Mouse (Mus musculus) intestine, embryonic 15.5 days (tissue): ENCODE data around the gene Arhgef28. TPM values are rescaled to one million over a fixed set of nuclear protein-coding genes. Genes with fewer than 3 reads are reported as not detected.

Source experiments
- ATAC-seq: fragments of 200-750 bp; cut with Nextera tagmentation; 2 replicates; pipeline ENCODE4 v1.8.0; 2017; ENCODE audit warnings: moderate TSS enrichment, moderate library complexity
- H3K27ac ChIP-seq: fragments of 300-500 bp; sonication (generic); 2 replicates; pipeline ENCODE4 v1.5.1; 2015; ENCODE audit warnings: mild to moderate bottlenecking, inconsistent platforms
- H3K27me3 ChIP-seq: fragments of 300-500 bp; sonication (generic); replicated peaks from 2 replicates; pipeline ENCODE4 v1.6.1; 2015; ENCODE audit warnings: inconsistent platforms
- H3K36me3 ChIP-seq: fragments of 300-500 bp; sonication (generic); 2 replicates; pipeline ENCODE4 v1.6.1; 2015; ENCODE audit warnings: inconsistent platforms
- H3K4me1 ChIP-seq: fragments of 300-500 bp; sonication (generic); replicated peaks from 2 replicates; pipeline ENCODE4 v1.6.1; 2015; ENCODE audit warnings: inconsistent platforms
- H3K4me2 ChIP-seq: fragments of 300-500 bp; sonication (generic); replicated peaks from 2 replicates; pipeline ENCODE4 v1.6.1; 2015; ENCODE audit warnings: mild to moderate bottlenecking, inconsistent platforms
- H3K4me3 ChIP-seq: fragments of 300-500 bp; sonication (generic); replicated peaks from 2 replicates; pipeline ENCODE4 v1.5.1; 2015; ENCODE audit warnings: inconsistent platforms
- H3K9ac ChIP-seq: fragments of 300-500 bp; sonication (generic); 2 replicates; pipeline ENCODE4 v1.6.1; 2015; ENCODE audit warnings: inconsistent platforms
- H3K9me3 ChIP-seq: fragments of 300-500 bp; sonication (generic); 2 replicates; pipeline ENCODE4 v1.6.1; 2016; ENCODE audit warnings: inconsistent platforms
- WGBS: fragments of 180-500 bp; shearing (Covaris S2); methylation state at CpG from one replicate; pipeline ENCODE4 v1.1.7; 2015; 5-methylcytosine and 5-hydroxymethylcytosine counted together
- polyA plus RNA-seq: library from polyadenylated mRNA; unstranded; fragments of >200 nt; fragmentation: Nextera tagmentation; extraction: Ambion mirVana; gene quantifications from 2 replicates; pipeline ENCODE4 v1.2.1, GENCODE M21; 2015

The Arhgef28 gene
- polyA plus RNA-seq, 1 experiment from 2014 or later = 15.6 TPM

GRCm38 (mm10) chr13:98175323-98176007 is 30.8 kb downstream of the Arhgef28 start:
- Histone ChIP-seq H3K9me3 (no peaks in the 10 kb centered on the region), H3K27ac (no peak overlapping the region), H3K4me3 (no peak overlapping the region), H3K4me2 (no peak overlapping the region), H3K9ac (no peak overlapping the region), H3K36me3 (no peaks in the 10 kb centered on the region), H3K4me1 (no peaks in the 10 kb centered on the region), H3K27me3 (no peaks in the 10 kb centered on the region)
- ATAC-seq = peak; percentile 80
- 36% methylated on average over 10 of the region's 10 CpGs for WGBS

GRCm38 (mm10) chr13:98173008-98173407 is 33.2 kb downstream of the Arhgef28 start:
- H3K9me3 ChIP-seq = no peaks in the 10 kb centered on the region
- WGBS = 85% methylated on average over 6 of the region's 6 CpGs
- no peak overlapping the region for H3K27ac ChIP-seq
- no peak overlapping the region for H3K4me2 ChIP-seq
- no peaks in the 10 kb centered on the region for H3K36me3 ChIP-seq
- no peaks in the 10 kb centered on the region for H3K4me1 ChIP-seq
- H3K4me3 ChIP-seq = no peak overlapping the region
- H3K9ac ChIP-seq = no peak overlapping the region
- H3K27me3 ChIP-seq = no peaks in the 10 kb centered on the region
- no peak for ATAC-seq

- Histone ChIP-seq H3K4me1 (no peaks in the 10 kb centered on the region), H3K27me3 (no peaks in the 10 kb centered on the region), H3K27ac (no peak overlapping the region), H3K36me3 (no peaks in the 10 kb centered on the region), H3K4me2 (no peak overlapping the region), H3K9me3 (no peaks in the 10 kb centered on the region), H3K4me3 (no peak overlapping the region), H3K9ac (no peak overlapping the region)
- 60% methylated on average over 11 of the region's 11 CpGs for WGBS
- ATAC-seq = no peak
Measured at GRCm38 (mm10) chr13:98172365-98172764, 33.9 kb downstream of the Arhgef28 start.

- H3K27me3 ChIP-seq = no peaks in the 10 kb centered on the region
- no peaks in the 10 kb centered on the region for H3K9me3 ChIP-seq
- no peaks in the 10 kb centered on the region for H3K4me1 ChIP-seq
- no peak overlapping the region for H3K9ac ChIP-seq
- no peak for ATAC-seq
- no peak overlapping the region for H3K4me2 ChIP-seq
- H3K4me3 ChIP-seq = no peak overlapping the region
- no peaks in the 10 kb centered on the region for H3K36me3 ChIP-seq
- no peak overlapping the region for H3K27ac ChIP-seq
- 86% methylated on average over 4 of the region's 4 CpGs for WGBS
Measured at GRCm38 (mm10) chr13:98171706-98172105, 34.5 kb downstream of the Arhgef28 start.

- Histone ChIP-seq H3K9ac (no peak overlapping the region), H3K9me3 (no peaks in the 10 kb centered on the region), H3K27ac (no peak overlapping the region), H3K36me3 (no peaks in the 10 kb centered on the region), H3K4me3 (no peak overlapping the region), H3K4me2 (no peak overlapping the region), H3K27me3 (no peaks in the 10 kb centered on the region), H3K4me1 (no peaks in the 10 kb centered on the region)
- 90% methylated on average over 12 of the region's 12 CpGs for WGBS
- no peak for ATAC-seq
Measured at GRCm38 (mm10) chr13:98171257-98171656, 35.0 kb downstream of the Arhgef28 start.

GRCm38 (mm10) chr13:98164878-98165277 is 41.4 kb downstream of the Arhgef28 start:
- Histone ChIP-seq H3K9me3 (no peaks in the 10 kb centered on the region), H3K36me3 (no peaks in the 10 kb centered on the region), H3K4me2 (no peak overlapping the region), H3K4me1 (no peaks in the 10 kb centered on the region), H3K27me3 (no peaks in the 10 kb centered on the region), H3K9ac (no peak overlapping the region), H3K27ac (no peak overlapping the region), H3K4me3 (no peak overlapping the region)
- WGBS = 79% methylated on average over 6 of the region's 6 CpGs
- ATAC-seq = no peak

- H3K4me3 ChIP-seq = no peak overlapping the region
- no peaks in the 10 kb centered on the region for H3K9me3 ChIP-seq
- H3K27ac ChIP-seq = no peak overlapping the region
- no peaks in the 10 kb centered on the region for H3K4me1 ChIP-seq
- 92% methylated on average over 8 of the region's 8 CpGs for WGBS
- no peak overlapping the region for H3K4me2 ChIP-seq
- H3K36me3 ChIP-seq = no peaks in the 10 kb centered on the region
- ATAC-seq = no peak
- no peaks in the 10 kb centered on the region for H3K27me3 ChIP-seq
- no peak overlapping the region for H3K9ac ChIP-seq
Measured at GRCm38 (mm10) chr13:98161496-98161895, 44.7 kb downstream of the Arhgef28 start.

GRCm38 (mm10) chr13:98156656-98157055 is 49.6 kb downstream of the Arhgef28 start:
- H3K27me3 ChIP-seq = no peaks in the 10 kb centered on the region
- 62% methylated on average over 7 of the region's 7 CpGs for WGBS
- no peak overlapping the region for H3K9ac ChIP-seq
- no peak for ATAC-seq
- no peak overlapping the region for H3K27ac ChIP-seq
- H3K36me3 ChIP-seq = no peaks in the 10 kb centered on the region
- H3K4me2 ChIP-seq = no peak overlapping the region
- no peaks in the 10 kb centered on the region for H3K4me1 ChIP-seq
- H3K9me3 ChIP-seq = no peaks in the 10 kb centered on the region
- H3K4me3 ChIP-seq = no peak overlapping the region

GRCm38 (mm10) chr13:98152759-98153158 is 53.5 kb downstream of the Arhgef28 start:
- Histone ChIP-seq H3K36me3 (no peaks in the 10 kb centered on the region), H3K27me3 (no peaks in the 10 kb centered on the region), H3K4me1 (no peaks in the 10 kb centered on the region), H3K9ac (no peak overlapping the region), H3K4me3 (no peak overlapping the region), H3K4me2 (no peak overlapping the region), H3K27ac (no peak overlapping the region), H3K9me3 (no peaks in the 10 kb centered on the region)
- no peak for ATAC-seq
- WGBS = 81% methylated on average over 8 of the region's 8 CpGs

GRCm38 (mm10) chr13:98147532-98147931 is 58.7 kb downstream of the Arhgef28 start:
- Histone ChIP-seq H3K9ac (no peak overlapping the region), H3K9me3 (no peaks in the 10 kb centered on the region), H3K4me3 (no peak overlapping the region), H3K27ac (no peak overlapping the region), H3K36me3 (no peaks in the 10 kb centered on the region), H3K4me2 (no peak overlapping the region), H3K4me1 (no peaks in the 10 kb centered on the region), H3K27me3 (no peaks in the 10 kb centered on the region)
- ATAC-seq = no peak
- 74% methylated on average over 5 of the region's 5 CpGs for WGBS

GRCm38 (mm10) chr13:98146573-98147160 is 59.6 kb downstream of the Arhgef28 start:
- ATAC-seq = no peak
- Histone ChIP-seq H3K4me2 (no peak overlapping the region), H3K9me3 (no peaks in the 10 kb centered on the region), H3K4me1 (no peaks in the 10 kb centered on the region), H3K4me3 (no peak overlapping the region), H3K9ac (no peak overlapping the region), H3K27ac (no peak overlapping the region), H3K27me3 (no peaks in the 10 kb centered on the region), H3K36me3 (no peaks in the 10 kb centered on the region)
- 84% methylated on average over 8 of the region's 8 CpGs for WGBS

- ATAC-seq = no peak
- H3K4me1 ChIP-seq = no peaks in the 10 kb centered on the region
- no peaks in the 10 kb centered on the region for H3K9me3 ChIP-seq
- H3K36me3 ChIP-seq = no peaks in the 10 kb centered on the region
- H3K27me3 ChIP-seq = no peaks in the 10 kb centered on the region
- no peak overlapping the region for H3K4me2 ChIP-seq
- H3K27ac ChIP-seq = no peak overlapping the region
- 84% methylated on average over 7 of the region's 7 CpGs for WGBS
- H3K9ac ChIP-seq = no peak overlapping the region
- H3K4me3 ChIP-seq = no peak overlapping the region
Measured at GRCm38 (mm10) chr13:98145310-98145709, 60.9 kb downstream of the Arhgef28 start.

- WGBS = 94% methylated on average over 10 of the region's 10 CpGs
- Histone ChIP-seq H3K36me3 (no peaks in the 10 kb centered on the region), H3K4me3 (no peak overlapping the region), H3K9ac (no peak overlapping the region), H3K9me3 (no peaks in the 10 kb centered on the region), H3K27me3 (no peaks in the 10 kb centered on the region), H3K4me2 (no peak overlapping the region), H3K4me1 (no peaks in the 10 kb centered on the region), H3K27ac (no peak overlapping the region)
- no peak for ATAC-seq
Measured at GRCm38 (mm10) chr13:98143000-98143399, 63.2 kb downstream of the Arhgef28 start.
